Mouse (Mus musculus) G1E (cell line): Measurements from ENCODE around the gene Lrrc29. TPM values are rescaled to one million over a fixed set of nuclear protein-coding genes. Genes with fewer than 3 reads are reported as not detected.

Source experiments
- ATAC-seq: 2 replicates; pipeline ENCODE4 v1.8.0; 2016; ENCODE audit warnings: mild to moderate bottlenecking; ENCODE audit not compliant: insufficient number of reproducible peaks, poor library complexity, low FRiP score, severe bottlenecking; ENCODE audit errors: extremely low read depth
- DNase-seq: peaks from one replicate; pipeline ENCODE4 v3.0.0; 2012; ENCODE audit warnings: low spot score
- H3K27me3 ChIP-seq: 2 replicates; pipeline ENCODE4 v1.6.1; 2012; ENCODE audit warnings: mild to moderate bottlenecking, low read length, inconsistent platforms; ENCODE audit not compliant: insufficient read depth
- H3K36me3 ChIP-seq: replicated peaks from 2 replicates; pipeline ENCODE3; 2012; ENCODE audit warnings: mild to moderate bottlenecking, inconsistent platforms
- H3K4me1 ChIP-seq: 2 replicates; pipeline ENCODE4 v1.6.1; 2012; ENCODE audit warnings: low read depth, low read length, inconsistent platforms, mixed read lengths; ENCODE audit not compliant: insufficient read depth
- H3K4me3 ChIP-seq: 2 replicates; pipeline ENCODE4 v1.5.1; 2012; ENCODE audit warnings: low read depth, mild to moderate bottlenecking, inconsistent platforms, low read length, moderate library complexity, mixed read lengths
- H3K9me3 ChIP-seq: replicated peaks from 2 replicates; pipeline ENCODE4 v1.6.1; 2012; ENCODE audit warnings: inconsistent platforms
- CTCF ChIP-seq: IDR thresholded peaks from 2 replicates; pipeline ENCODE4 v1.5.1; 2012; ENCODE audit warnings: low read depth, low read length, inconsistent platforms, mixed read lengths
- GATA1 ChIP-seq: IDR thresholded peaks from 2 replicates; pipeline ENCODE4 v1.6.1; 2012; ENCODE audit warnings: borderline replicate concordance, low read length, inconsistent platforms, mixed read lengths
- GATA2 ChIP-seq: IDR thresholded peaks from 2 replicates; pipeline ENCODE4 v1.6.1; 2012; ENCODE audit warnings: low read depth, low read length, inconsistent platforms, borderline replicate concordance
- POLR2AphosphoS5 ChIP-seq: IDR thresholded peaks from 2 replicates; pipeline ENCODE4 v1.6.1; 2012; ENCODE audit warnings: low read depth, low read length, inconsistent platforms; ENCODE audit not compliant: insufficient replicate concordance
- TAL1 ChIP-seq: conservative IDR thresholded peaks from 2 replicates; pipeline ENCODE4 v1.6.1; 2012; ENCODE audit warnings: low read depth, low read length, inconsistent platforms, mixed read lengths
- polyA plus RNA-seq: library from polyadenylated mRNA; stranded (reverse); fragments of >175 nt; gene quantifications from 2 replicates; pipeline ENCODE4 v1.2.3, GENCODE M21; 2012
- total RNA-seq, 2 experiments: library from RNA; stranded (forward) in 1 of 2; stranded (reverse) in 1 of 2; fragments of 200-1000 nt in 1 of 2; fragments of >200 nt in 1 of 2; fragmentation: Nextera tagmentation in 1 of 2; gene quantifications; 2 replicates each; pipeline ENCODE4 v1.2.3; 2014 to 2017

Gene Lrrc29
- total RNA-seq (2014; fragmentation: Nextera tagmentation), result 12.3 and 15.5 TPM in 2 replicates
- total RNA-seq (2017), result 4.6 and 4.8 TPM in 2 replicates
- 1.3 and 1.6 TPM in 2 replicates for polyA plus RNA-seq

- H3K4me3 ChIP-seq, result peak within 1 kb of the TSS; percentile 84
- no peaks in the 10 kb centered on the region for H3K27me3 ChIP-seq
- peaks cover 54% of the 10 kb centered on the region for H3K4me1 ChIP-seq
- H3K36me3 ChIP-seq, result peaks cover 66% of the 10 kb centered on the region
- DNase-seq, result peak; percentile 86
- no peaks in the 10 kb centered on the region for H3K9me3 ChIP-seq
- TF ChIP-seq GATA2 (no peak), CTCF (no peak), POLR2AphosphoS5 (0 out of 2 replicates have a peak, but pooled peaks have one; percentile 32)
- ATAC-seq, result peak; percentile 85
These were observed at the start of gene Lrrc29, which contains the start of gene Tmem208 for GRCm38 (mm10) chr8:105326141-105326672. Gene Lrrc29, minus strand, starts transcription at chr8:105326278. Gene Tmem208, plus strand, starts transcription at chr8:105326354.

- Histone ChIP-seq H3K4me1 (peaks cover 4% of the 10 kb centered on the region; the same call in 1 of the 2 replicates), H3K9me3 (peaks cover 5% of the 10 kb centered on the region; the same call in 1 of the 2 replicates), H3K4me3 (no peak overlapping the region), H3K36me3 (no peaks in the 10 kb centered on the region), H3K27me3 (peaks cover 46% of the 10 kb centered on the region)
- ATAC-seq (no peak), DNase-seq (no peak)
- TF ChIP-seq TAL1, result no peak
- no peak for TF ChIP-seq GATA2
- no peak for TF ChIP-seq CTCF
- no peak for TF ChIP-seq POLR2AphosphoS5
- no peak for TF ChIP-seq GATA1
These were observed 48.5 kb upstream of the Lrrc29 start for GRCm38 (mm10) chr8:105374513-105374966.

GRCm38 (mm10) chr8:105373032-105373431, 47.0 kb upstream of the Lrrc29 start, which contains the start of gene Plekhg4:
Gene Plekhg4, plus strand, starts transcription at chr8:105373274.
- no peaks in the 10 kb centered on the region for H3K36me3 ChIP-seq
- ATAC-seq, result no peak
- no peak for DNase-seq
- TF ChIP-seq CTCF, result no peak
- TF ChIP-seq GATA1, result no peak
- TF ChIP-seq TAL1, result no peak
- TF ChIP-seq POLR2AphosphoS5, result no peak
- no peak for TF ChIP-seq GATA2
- H3K27me3 ChIP-seq, result peaks cover 46% of the 10 kb centered on the region
- H3K4me1 ChIP-seq, result peaks cover 4% of the 10 kb centered on the region; the same call in 1 of the 2 replicates
- peaks cover 5% of the 10 kb centered on the region; the same call in 1 of the 2 replicates for H3K9me3 ChIP-seq
- no peak within 1 kb of the TSS for H3K4me3 ChIP-seq

DNA sequence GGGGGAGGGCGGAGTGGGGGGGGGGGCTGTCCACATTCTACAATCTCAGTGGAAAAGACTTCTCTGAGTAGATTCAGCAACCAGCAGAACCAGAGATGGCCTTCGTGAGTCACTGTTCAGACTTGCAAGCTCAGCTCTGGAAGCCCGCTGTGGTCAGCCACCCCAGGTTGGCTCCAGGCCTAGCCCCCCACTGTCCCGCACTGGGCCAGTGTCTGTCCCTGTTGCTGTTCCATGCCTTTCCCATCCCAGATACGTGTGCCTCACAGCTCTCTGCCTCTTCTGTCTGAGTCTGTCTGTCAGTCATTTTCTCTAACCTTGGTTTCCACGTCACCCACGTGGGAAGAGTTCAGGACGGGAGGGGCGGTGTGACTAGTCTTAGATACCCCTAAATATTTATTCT, 46.4 kb upstream of the Lrrc29 start:
- DNase-seq, result no peak
- Histone ChIP-seq H3K9me3 (peaks cover 5% of the 10 kb centered on the region; the same call in 1 of the 2 replicates), H3K4me1 (peaks cover 4% of the 10 kb centered on the region; the same call in 1 of the 2 replicates), H3K27me3 (peaks cover 47% of the 10 kb centered on the region), H3K36me3 (no peaks in the 10 kb centered on the region), H3K4me3 (no peak overlapping the region)
- no peak for TF ChIP-seq TAL1
- TF ChIP-seq GATA1, result no peak
- no peak for TF ChIP-seq POLR2AphosphoS5
- no peak for TF ChIP-seq CTCF
- TF ChIP-seq GATA2, result no peak
- ATAC-seq, result no peak

DNA sequence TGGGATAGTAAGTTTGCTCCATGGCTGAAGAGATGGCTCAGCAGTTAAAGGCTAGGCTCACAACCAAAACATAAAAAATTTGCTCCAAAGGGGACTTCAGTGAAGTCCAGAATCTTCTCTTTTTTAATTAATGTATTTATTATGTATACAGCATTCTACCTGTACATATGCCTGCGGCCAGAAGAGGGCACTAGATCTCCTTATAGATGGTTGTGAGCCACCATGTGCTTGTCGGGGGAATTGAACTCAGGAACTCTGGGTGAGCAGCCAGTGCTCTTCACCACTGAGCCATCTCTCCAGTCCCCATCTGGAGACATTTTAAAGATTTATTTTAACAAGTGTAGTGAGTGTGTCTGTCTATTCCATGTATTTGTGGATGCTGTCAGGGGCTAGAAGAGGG, 41.0 kb upstream of the Lrrc29 start:
- no peak overlapping the region for H3K4me3 ChIP-seq
- H3K36me3 ChIP-seq, result no peaks in the 10 kb centered on the region
- H3K4me1 ChIP-seq, result peaks cover 6% of the 10 kb centered on the region
- no peak for DNase-seq
- no peak for ATAC-seq
- H3K27me3 ChIP-seq, result peaks cover 51% of the 10 kb centered on the region
- H3K9me3 ChIP-seq, result no peaks in the 10 kb centered on the region
- no peak for TF ChIP-seq POLR2AphosphoS5
- TF ChIP-seq CTCF, result no peak
- TF ChIP-seq GATA1, result no peak
- TF ChIP-seq GATA2, result no peak
- TF ChIP-seq TAL1, result no peak
